Mouse (Mus musculus): ENCODE results near the gene Pcbp3.
"Not testable (repeated sequence)": the region's sequence is repeated elsewhere in the genome, so short reads cannot be mapped to it uniquely, and the experiment has no call there.

Gene Pcbp3

DNA sequence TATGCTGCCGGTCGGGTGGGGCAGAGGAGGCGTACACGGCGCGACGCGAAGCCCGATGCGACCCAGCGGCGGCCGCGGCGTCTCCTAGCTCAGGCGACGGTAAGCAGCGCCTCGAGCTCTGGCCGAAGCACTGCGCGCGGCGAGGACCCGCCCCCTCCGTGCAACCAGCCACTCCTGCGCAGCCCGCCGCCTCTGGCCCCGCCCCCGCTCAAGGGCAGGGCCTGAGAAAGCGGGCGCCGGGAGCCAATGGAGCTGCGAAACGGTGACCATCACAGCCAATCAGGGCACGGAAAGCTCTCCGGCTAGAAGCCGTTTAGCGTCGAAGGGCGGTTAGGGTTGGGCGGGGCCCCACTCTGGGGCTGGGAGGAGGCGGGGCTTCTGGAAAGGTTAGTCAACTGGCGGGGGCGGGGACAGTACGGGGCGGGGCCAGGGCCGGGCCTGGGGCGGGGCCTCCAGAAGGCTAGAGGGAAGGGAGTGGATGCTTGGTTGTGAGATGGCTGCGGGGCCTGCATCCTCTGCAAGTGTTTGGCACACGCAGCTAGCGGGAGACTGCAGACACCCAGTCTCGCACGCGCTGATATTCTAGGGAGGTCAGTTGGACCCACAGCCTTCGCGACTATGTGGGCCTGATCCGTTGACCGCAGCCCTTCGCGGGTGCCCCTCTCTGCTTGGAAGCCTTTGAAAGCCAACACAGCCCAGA lies at the start of gene Pcbp3:
Gene Pcbp3, minus strand, starts transcription at position 98 of the 700 bp plus-strand sequence.
- no peak for DNase-seq (ENCODE audit: low read depth, low spot score)

DNA sequence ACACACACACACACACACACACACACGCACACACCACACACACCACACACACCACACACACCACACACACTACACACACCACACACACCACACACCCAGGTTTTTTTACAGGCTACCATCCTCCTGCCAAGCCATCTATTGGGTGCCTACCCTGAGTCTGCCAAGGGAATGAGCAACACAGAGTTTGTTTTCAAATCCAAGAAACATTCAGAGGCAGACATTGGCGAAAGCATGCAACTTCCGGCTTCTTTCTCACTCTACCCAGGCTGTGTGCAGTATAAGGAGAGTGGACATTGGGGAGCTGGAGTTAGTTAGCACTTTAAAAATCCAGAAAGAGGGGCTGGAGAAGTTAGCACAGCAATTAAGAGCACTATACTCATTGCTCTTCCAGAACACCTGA lies 47.0 kb upstream of the Pcbp3 start:
- no peak for DNase-seq (ENCODE audit: low read depth, low spot score)

DNA sequence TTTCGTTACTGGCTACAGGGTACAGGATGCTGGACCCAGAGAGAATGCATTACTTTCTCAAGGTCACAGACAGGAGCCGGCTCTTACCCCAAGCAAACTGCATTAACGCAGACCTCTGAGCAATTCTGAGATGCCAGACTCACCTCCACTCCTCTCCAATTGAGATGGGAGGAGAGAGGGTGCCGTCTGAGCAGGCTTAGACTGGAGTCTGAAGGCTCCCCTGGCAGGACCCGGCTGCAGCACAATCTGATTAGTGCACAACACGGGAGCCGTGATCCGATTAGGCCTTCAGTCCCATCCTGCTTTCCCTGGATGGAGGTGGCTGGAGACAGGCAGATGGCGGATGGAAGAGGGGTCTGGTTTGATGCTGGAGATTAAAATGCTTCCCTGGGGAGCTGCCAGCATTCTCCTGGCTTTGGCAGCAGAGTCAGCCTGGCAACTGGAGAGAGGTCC lies 46.4 kb upstream of the Pcbp3 start:
- no peak for DNase-seq (ENCODE audit: low read depth, low spot score)

DNA sequence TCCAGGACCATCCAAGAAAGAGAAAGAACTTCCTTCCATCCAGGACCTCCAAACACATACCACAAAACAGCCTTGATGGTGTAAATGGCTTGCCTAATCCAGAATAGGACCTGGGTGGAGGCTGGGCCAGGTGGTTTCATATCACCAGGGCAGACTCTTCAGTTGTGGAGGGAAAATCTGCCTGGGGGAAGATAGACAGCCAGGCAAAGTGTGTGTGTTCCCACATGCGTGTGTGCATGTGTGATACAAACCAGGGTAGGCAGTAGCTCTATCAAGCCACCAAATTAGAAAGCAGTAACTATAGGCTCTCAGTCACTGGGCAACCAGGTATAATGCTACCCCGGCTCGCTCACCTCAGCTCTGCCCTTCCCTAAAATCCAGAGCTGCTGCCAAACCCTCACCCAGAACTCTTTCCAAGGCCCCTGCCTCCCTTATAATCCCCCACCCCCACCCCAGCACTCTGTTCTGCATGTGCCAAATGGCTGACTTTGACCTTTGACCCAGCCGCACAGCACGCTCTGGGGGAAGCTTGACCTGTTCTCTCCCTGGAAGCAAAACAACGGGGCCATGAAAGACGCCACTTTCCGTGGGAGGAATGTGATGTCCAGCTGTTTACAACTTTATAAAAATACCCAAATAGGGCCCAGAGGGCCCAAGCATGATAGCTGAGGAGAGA lies 45.9 kb upstream of the Pcbp3 start:
- no peak for DNase-seq (ENCODE audit: low read depth, low spot score)

DNA sequence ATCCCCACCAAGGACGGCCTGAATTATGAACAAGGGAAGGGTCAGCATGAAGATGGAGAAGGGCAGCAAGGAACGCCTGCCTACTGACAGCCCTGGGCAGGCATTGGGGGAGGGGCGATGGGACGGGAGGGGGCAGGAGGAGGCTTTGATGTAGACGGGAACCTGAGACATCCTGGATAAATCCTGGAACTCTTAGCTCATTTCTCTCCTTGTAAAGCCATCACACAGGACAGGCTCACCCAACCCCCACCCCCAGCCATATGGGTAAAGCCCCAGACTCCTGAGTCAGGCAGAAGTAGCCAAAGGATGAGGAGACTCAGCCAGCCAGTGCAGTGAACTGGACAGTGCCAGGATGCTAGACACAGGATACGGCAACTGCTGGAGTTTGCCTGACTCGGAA lies 43.2 kb upstream of the Pcbp3 start:
- no peak for DNase-seq (ENCODE audit: low read depth, low spot score)

DNA sequence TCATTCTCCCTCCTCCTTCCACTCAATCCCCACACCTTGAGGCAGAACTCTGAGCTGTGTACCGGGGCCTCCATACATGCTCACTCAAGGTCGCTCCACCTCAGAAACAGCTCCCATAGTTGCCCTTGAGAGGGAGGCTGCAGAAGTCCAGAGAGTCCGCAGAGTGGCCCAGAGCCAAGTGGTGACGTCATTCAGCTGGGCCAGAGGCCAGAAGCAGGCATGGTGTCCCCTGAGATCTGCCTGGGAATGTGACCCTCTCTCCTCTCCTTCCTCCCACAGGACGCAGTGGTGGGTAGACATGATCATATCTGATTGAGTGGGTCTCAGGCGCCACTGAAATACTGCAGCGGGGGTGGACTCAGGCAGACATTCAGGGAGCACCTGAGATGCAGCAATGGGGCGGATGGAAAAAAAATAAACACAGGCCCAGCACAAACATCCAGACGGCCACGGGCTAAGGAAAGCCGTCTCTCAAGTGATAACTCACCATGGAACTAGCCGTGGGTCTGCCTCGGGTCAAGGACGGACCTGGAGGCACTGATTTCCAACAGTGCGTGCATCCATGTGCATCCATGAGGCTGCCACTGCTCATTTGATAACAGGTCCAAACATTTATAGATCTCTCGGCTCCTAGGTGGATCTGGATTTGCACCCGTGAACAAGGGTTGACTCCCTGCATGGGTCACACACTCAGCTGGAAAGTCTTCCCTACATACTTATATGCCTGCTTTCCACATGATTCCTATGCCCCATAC lies 36.2 kb upstream of the Pcbp3 start:
- DNase-seq (ENCODE audit: low read depth, low spot score) = no peak

DNA sequence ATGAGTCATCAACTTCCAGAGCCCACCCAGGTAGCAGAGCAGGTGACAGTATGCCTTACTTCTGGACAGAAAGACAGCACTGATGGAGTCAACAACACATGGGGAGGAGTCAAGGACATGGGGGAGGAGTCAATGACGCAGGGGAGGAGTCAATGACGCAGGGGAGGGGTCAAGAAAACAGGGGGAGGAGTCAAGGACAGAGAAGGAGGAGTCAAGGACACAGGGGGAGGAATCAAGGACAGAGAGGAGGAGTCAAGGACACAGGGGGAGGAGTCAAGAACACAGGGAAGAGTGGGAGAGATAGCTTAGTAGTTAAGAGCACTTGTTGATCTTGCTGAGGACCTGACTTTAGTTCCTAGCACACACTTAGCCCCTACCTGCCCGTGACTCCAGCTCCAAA lies 30.8 kb upstream of the Pcbp3 start:
- no peak for DNase-seq (ENCODE audit: low read depth, low spot score)

DNA sequence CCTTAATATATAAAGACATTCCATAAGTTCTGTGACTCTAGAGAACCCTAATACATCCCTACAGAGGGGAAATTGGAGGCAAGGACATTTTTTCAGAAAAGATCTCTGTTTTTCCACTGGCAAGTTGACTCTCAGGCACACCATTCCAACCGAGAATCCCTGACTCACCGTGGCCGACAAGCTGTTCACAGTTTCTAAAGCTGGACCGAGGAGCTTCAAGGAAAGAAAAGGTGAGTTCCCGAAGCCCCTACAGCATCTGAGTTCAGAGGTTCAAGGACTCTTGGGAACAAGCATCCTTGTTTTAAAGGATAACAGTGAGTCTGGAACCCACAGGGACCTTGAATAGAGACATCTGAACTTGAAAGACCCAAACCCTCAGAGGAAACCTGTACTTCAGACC lies 26.9 kb upstream of the Pcbp3 start:
- no peak for DNase-seq (ENCODE audit: low read depth, low spot score)

DNA sequence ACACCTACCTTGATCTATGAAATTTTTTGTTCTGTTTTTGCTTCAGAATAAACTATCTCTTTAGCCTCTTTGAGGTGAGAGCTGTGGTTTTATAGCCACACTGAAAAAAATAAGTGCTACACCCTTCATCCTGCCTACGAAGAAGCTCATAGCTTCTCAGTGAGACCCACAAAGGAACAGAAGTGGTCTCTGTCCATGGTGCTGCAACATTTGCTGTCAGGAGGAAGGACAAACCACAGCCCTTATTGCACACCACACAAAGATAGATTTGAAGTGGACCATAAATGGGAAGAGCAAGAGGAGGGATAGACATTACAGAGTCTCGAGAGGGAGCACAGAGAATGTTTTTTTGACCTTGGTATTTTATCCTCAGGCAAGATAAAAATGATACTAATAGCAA lies 16.4 kb upstream of the Pcbp3 start:
- DNase-seq (ENCODE audit: low read depth, low spot score) = no peak

DNA sequence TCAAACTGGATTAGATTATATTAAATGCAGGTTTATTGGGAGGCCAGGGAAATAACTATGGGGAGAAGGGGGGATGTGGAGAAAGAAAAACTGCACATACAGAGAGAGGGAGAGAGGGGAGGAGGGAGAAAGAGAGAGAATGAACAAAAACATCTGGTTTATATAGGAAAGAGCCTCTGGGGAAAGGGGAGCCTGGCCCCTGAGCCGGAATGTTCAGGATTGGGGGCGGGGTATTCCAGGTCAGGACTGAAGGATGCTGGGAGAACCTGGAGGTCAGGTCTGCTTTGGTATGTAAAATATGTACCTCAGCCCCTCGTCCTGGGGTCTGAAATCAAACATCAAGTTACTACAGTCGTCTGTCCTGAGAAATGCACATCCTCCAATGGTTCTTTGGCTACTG lies 15.0 kb upstream of the Pcbp3 start:
- DNase-seq (ENCODE audit: low read depth, low spot score) = no peak

DNA sequence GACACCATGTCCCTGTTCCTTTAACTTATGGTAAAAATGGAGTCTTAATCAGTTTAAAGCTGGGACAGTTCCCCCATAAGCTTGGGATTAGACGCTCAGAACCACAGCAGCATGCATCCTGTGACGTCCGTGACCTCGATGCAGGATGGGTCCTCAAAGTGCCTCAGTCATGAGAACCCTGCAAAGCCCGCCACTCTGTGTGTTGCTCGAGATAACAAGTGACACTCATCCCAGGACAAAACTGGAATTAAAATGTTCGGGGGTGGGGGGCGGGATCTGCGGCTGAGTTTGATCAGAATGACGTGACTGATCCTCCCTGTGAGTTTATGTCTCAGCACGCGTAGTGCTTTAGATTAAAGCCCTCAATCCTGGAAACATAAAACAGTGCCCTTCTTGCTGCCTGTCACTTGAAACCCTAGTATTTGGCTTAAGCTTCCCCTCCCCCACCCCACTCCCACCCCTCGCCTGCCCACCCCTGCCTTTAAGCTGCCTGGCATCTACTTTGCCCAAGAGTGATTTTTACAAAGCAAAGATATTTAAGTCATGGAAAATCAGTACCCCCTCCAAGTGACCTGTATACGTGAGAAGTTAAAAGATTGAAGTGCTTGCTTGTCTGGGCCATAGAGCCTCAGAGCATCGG lies 12.2 kb upstream of the Pcbp3 start:
- DNase-seq (ENCODE audit: low read depth, low spot score) = no peak

DNA sequence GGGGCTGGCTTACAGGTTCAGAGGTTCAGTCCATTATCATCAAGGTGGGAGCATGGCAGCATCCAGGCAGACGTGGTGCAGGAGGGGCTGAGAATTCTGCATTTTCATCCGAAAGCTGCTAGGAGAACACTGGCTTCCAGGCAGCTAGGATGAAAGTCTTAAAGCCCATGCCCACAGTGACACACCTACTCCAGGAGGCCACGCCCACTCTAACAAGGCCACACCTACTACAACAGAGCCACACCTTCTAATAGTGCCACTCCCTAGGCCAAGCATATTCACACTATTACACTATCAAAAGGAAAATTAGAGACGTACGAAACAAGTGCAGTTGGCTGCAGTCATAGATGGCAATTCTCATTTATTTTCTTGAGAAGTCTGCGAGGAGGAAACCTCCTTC lies 10.6 kb upstream of the Pcbp3 start:
- DNase-seq (ENCODE audit: low read depth, low spot score) = not testable (repeated sequence)

DNA sequence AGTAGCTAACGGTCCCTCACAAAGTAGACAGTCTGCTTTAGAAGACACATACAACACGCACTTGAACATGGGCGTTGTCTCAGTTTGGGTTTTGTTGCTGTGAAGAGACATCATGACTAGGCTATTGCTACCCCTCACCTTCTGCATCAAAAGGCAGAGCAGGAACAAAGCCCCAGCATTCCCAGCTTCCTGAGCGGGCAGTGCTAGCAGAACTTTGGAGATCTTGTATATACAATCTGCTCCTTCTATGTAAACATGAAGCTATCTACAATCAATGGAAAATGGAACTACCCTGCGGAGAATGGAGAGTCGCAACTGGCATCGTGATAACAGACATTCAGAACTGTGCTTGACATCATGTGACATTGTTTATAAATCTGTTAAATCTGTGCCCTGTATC lies 9.3 kb upstream of the Pcbp3 start:
- no peak for DNase-seq (ENCODE audit: low read depth, low spot score)

DNA sequence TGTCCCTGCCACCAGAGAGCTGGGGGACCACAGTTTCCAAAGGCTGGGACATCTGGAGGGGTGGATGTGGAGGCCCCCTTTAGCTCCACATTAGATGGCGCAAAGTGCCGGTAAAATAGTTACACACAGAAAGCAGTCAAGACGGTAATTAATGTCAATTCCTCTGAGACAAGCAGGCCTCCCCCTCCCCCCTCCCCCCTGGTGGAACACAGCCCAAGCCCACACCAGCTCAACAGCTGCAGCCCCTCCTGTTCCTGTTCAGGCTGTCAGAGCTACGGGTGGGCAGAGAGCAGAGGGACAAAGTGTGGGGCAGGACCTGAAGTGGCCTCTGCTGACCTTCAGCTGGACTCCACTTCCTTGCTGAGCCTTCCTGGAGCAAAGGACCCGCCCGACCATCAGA lies 2.7 kb upstream of the Pcbp3 start:
- no peak for DNase-seq (ENCODE audit: low read depth, low spot score)

DNA sequence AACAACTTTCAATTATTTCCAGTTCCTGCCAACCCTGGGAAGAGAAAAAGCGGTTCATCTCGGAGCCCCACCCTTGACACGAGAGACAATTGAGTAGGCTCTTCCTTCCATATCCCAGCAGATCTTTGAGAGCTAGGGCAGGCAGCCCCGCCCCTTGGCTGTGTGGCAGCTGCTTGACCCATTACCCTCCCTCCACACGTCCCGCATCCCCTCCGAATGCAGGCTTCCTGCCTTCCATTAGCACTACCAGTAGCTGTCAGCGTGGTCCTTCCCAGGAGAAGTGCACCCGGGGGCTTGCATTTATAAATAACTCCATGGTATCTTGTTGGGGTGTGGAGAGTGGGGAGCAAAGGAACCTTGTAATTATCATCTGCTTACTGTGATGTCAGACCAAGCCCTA lies 2.3 kb upstream of the Pcbp3 start:
- no peak for DNase-seq (ENCODE audit: low read depth, low spot score)

DNA sequence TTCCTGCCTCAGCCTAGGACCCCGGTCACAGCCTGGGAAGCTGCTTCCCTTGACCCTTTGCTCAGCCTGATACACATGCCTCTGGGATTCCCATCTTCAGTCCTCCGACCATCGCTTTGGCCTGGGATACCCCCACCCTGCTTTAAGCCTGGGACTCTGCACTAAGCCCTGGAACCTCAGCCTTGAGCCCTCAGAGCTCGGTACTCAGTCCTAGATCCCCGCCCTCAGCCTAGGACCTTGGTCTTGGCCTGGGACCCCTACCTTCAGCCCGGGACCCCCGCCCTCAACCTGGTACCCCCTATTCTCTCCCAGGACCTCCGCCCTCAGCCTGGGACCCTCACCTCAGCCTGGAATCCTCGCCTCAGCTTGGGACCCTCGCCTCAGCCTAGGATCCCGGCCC lies 531 bp downstream of the Pcbp3 start:
- DNase-seq (ENCODE audit: low read depth, low spot score) = no peak

DNA sequence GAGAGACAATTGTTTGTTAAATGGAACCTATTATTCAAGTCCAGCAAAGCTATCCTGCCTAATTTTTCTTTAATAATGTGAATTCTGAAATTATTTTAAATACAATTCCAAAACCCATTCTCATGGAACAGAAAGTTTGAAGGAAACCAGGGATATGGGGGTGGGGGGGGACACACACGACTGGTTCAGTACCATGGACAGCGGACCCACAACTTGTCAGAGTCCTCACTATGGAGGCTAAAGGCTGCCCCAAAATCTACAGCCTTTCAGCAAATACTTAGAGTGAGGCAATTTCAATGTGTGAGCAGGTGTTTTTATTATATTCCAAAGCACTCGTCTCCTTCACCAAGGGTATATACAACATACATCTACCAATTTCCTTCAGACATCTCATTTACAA lies 3.5 kb downstream of the Pcbp3 start:
- peak; percentile 6 for DNase-seq (ENCODE audit: low read depth, low spot score)

DNA sequence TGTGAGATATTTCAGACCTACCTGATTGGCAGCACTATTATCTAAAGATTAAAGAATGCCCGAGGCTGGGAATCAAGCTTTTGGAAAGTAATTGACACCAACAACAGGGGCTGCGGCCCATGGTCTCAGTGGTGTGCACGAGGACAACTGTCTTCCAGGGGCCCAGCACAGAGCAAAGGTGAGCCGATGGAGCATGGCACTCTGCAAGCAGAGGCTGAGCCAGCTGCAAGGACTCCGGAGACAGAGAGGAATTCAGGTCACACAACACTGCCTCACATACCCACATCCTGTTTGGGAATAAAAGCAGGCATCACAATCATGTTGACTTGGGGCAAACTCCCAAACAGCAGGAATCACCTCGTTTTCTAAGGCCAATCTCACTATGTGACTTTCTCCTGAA lies 5.5 kb downstream of the Pcbp3 start:
- DNase-seq (ENCODE audit: low read depth, low spot score) = no peak

DNA sequence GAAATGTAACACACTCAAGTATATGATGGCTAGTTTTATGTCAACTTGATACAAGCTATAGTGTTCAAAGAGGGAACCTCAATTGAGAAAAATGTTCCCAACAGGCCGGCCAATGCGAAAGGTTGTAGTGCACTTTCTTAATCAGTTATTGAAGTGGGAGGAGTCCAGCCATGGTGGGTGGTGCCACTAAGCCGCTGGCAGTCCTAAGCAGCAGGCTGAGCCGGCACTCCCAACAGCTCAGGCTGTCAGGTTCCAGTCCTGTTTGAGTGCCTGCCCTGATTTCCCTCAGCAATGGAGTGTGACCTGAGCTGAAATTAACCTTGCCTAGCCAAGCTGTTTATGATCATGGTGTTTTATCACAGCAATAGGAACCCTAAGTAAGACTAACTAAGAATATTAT lies 20.6 kb downstream of the Pcbp3 start:
- DNase-seq (ENCODE audit: low read depth, low spot score) = no peak

DNA sequence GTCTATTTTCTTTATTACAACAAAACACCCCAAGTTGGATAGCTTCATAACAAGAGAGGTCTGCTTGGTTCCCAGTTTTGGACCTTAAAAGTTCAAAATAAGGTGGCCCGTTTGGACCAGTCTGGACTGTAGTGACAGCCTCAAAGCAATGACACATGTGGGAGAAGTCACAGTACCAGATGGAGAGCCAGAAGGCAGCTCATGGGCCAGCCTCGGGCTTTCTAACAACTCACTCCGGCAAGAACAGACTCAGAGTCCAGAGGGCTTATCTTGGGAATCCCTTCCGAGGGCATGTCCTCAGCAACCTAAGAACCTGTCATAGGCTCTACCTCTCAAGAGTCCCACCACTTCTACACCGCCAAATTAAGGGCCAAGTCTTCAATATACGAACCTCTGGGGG lies 24.9 kb downstream of the Pcbp3 start:
- no peak for DNase-seq (ENCODE audit: low read depth, low spot score)

DNA sequence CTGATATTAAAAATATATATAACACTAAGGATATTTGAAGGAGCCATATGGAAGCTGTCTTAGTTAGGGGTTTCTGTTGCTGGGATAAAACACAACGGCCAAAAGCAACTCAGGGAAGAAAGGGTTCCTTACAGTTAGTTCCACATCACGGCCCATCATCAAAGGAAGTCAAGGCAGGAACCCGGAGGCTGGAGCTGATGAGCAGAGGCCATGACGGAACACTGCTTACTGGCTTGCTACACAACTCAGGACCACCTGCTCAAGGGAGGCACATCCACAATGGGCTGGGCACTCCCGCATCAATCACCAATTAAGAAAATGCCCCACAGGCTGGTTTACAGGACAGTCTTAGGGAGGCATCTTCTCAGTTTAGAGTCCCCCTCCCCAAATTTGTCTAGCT lies 26.9 kb downstream of the Pcbp3 start:
- DNase-seq (ENCODE audit: low read depth, low spot score) = no peak

DNA sequence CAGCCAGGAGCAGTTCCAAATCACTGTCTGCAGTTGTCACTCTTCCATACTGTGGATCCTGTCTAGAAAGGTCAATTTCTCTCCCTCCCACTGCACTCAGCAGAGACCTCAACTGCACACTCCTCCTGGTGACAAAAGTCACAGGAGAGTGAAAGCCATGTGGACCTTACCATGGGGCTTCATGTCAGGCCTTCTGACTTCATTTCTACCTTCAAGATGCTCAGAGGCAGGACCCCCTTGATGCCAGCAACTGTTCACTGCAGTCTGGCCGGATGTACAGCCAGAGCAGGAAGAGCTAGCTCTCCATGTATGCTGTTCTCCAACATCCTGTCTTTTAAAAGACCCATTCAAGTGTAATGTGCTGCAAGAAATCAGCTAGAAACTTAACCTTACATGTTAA lies 29.9 kb downstream of the Pcbp3 start:
- no peak for DNase-seq (ENCODE audit: low read depth, low spot score)

Data from A20 (cell line).